Mouse (Mus musculus) testis, postnatal 14 days (tissue): ENCODE results near the gene Adal.

Experiments
- DNase-seq: peaks from one replicate; pipeline ENCODE4 v3.0.0; 2021; ENCODE audit warnings: low spot score

Gene Adal

DNA sequence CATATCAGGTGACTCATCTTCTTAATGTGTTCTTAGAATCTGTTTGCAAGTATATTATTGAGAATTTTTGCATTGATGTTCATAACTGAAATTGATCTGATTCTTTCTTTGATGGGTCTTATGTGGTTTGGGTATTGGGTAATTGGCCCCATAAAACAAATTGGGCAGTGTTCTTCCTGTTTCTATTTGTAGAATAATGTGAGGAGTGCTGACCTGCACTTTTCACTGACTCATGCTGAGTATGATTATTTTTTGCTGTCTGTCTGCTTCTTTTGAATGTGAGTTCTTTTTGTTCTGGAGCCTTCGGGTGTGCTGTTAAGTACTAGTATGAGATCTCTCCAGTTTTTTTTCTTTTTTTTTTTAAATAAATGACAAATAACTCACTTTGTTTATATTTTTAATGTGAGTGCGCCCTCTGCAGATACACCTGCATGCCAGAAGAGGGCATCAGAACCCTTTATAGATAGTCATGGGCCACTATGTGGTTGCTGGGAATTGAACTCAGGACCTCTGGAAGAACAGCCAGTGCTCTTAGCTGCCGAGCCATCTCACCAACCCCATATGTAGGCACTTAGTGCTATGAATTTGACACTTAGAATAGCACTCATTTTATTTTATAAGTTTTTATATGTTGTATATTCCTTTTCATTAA, 38.7 kb downstream of the Adal start:
- DNase-seq: no peak

DNA sequence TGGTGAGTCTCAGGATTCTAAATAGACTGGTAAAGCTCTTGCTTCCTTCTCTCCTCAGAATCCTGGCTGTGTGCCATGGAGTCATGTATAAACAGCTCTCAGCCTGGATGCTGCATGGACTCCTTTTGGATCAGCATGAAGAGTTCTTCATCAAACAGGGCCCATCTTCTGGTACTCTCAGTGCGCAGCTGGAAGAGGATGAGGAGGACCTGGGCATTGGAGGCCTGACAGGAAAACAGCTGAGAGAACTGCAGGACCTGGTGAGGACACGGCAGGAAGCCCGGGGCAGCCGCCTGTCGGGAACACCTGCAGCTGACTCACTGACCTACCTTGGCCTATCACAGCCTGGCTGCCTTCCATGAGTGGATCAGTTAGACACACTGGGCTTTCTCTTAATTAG, 43.2 kb downstream of the Adal start:
- no peak for DNase-seq

DNA sequence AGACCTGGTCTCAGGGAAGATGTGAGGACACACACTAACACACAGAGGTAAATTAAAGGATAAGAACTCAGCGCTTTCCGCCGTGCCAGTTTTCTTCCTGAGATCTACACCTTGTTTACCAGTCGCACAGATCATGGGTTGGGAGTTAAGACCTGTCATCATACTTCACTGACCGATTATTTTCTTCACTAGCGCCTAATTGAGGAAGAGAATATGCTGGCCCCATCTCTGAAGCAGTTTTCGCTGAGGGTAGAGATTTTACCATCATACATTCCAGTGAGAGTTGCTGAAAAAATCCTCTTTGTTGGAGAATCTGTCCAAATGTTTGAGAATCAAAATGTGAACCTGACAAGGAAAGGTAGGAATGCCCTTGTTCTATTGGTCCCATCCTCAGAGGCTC, 43.9 kb downstream of the Adal start:
- no peak for DNase-seq

DNA sequence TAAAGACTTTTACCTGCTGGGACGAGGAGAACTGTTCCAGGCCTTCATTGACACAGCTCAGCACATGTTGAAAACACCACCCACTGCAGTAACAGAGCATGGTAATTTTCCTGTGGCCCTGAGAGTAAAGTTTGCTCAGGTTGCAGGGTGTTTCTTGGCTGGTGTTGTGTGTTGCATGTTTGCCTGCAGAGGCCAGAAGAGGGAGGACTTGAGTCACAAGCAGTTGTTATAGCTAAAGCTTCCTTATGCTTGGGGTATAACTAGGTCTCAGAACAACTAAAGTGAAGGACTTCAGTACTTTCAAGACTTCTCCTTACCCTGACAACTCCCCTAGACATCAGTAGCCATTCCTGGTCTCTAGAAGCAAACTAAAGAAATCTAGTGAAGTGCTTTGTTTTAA, 48.3 kb downstream of the Adal start:
- no peak for DNase-seq

DNA sequence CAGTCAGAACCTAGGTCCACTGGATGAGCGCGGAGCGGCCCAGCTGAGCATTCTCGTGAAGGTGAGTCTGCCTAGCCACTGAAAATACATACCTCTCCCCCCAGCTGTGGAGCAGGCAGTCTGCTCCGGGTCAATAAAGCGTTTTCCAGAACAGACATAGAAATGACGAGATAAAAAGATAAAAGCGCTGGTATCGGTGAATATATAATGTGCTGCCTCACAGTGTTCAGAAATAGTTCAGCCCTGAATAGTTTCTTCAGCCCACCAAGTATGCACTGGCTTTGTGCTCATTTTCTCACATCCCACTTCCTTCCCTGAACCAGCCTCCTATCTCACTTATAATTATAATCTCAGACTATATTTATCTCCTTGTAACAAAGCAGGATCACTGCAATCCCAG, 55.2 kb downstream of the Adal start:
- no peak for DNase-seq

DNA sequence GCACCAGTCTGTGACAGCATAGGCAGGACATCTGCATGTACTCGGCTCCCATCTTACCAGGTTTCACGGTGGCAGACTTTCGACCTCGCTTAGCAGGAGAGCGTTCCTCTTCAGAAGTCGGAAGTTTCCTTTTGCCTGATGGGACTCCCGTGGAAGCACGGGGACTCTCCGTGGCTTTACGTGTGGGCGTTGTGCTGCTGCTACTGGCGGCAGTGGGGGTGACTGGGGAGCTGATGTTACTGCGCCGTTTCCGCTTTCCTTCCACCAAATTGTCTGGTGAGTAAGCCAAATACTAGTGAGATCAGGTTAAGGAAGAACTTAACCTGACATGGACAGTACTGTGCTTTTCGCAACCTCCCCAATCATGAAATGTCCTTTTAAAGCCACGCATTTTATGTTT, 64.0 kb downstream of the Adal start:
- no peak for DNase-seq
